Mouse (Mus musculus) midbrain, embryonic 16.5 days (tissue): Measurements from ENCODE around the gene Tbx10. TPM values are rescaled to one million over a fixed set of nuclear protein-coding genes. Genes with fewer than 3 reads are reported as not detected.

Experiments
- ATAC-seq: fragments of 200-750 bp; cut with Nextera tagmentation; 2 replicates; pipeline ENCODE4 v1.8.0; 2017; ENCODE audit warnings: moderate TSS enrichment
- H3K27ac ChIP-seq: fragments of 300-500 bp; sonication (generic); 2 replicates; pipeline ENCODE4 v1.5.1; 2014; ENCODE audit warnings: mild to moderate bottlenecking, low read length, mixed read lengths
- H3K27me3 ChIP-seq: fragments of 300-500 bp; sonication (generic); 2 replicates; pipeline ENCODE4 v1.6.1; 2014; ENCODE audit warnings: low read depth, low read length, mixed read lengths; ENCODE audit not compliant: control insufficient read depth, insufficient read depth
- H3K36me3 ChIP-seq: fragments of 300-500 bp; sonication (generic); 2 replicates; pipeline ENCODE4 v1.6.1; 2014; ENCODE audit warnings: mild to moderate bottlenecking, low read length, moderate library complexity, mixed read lengths; ENCODE audit not compliant: control insufficient read depth, insufficient read depth
- H3K4me1 ChIP-seq: fragments of 300-500 bp; sonication (generic); 2 replicates; pipeline ENCODE4 v1.6.1; 2014; ENCODE audit warnings: mild to moderate bottlenecking, low read length, mixed read lengths; ENCODE audit not compliant: control insufficient read depth, insufficient read depth
- H3K4me2 ChIP-seq: fragments of 300-500 bp; sonication (generic); 2 replicates; pipeline ENCODE4 v1.6.1; 2014; ENCODE audit warnings: mild to moderate bottlenecking, low read length, mixed read lengths
- H3K4me3 ChIP-seq: fragments of 300-500 bp; sonication (generic); 2 replicates; pipeline ENCODE4 v1.5.1; 2014; ENCODE audit warnings: low read depth, mild to moderate bottlenecking, low read length, moderate library complexity, mixed read lengths
- H3K9ac ChIP-seq: fragments of 300-500 bp; sonication (generic); 2 replicates; pipeline ENCODE4 v1.6.1; 2014; ENCODE audit warnings: low read depth, low read length, mixed read lengths
- H3K9me3 ChIP-seq: fragments of 300-500 bp; sonication (generic); replicated peaks from 2 replicates; pipeline ENCODE4 v1.6.1; 2014; ENCODE audit warnings: mild to moderate bottlenecking, low read length, mixed read lengths; ENCODE audit not compliant: control insufficient read depth, poor library complexity, severe bottlenecking
- WGBS: fragments of 180-500 bp; shearing (Covaris S2); extraction: QIAGEN DNeasy Blood & Tissue Kit; methylation state at CpG from one replicate; pipeline ENCODE4 v1.1.7; 2014; 5-methylcytosine and 5-hydroxymethylcytosine counted together
- polyA plus RNA-seq: library from polyadenylated mRNA; unstranded; fragments of >200 nt; fragmentation: Nextera tagmentation; extraction: Ambion mirVana; gene quantifications from 2 replicates; pipeline ENCODE4 v1.2.1, GENCODE M21; 2015

Gene Tbx10
- polyA plus RNA-seq, 1 experiment from 2014 or later = not detected

GRCm38 (mm10) chr19:3997231-3997630 lies 4.7 kb downstream of the Tbx10 start:
- no peak overlapping the region for H3K27ac ChIP-seq

GRCm38 (mm10) chr19:3998335-3998734 lies 5.8 kb downstream of the Tbx10 start:
- H3K27me3 ChIP-seq = no peaks in the 10 kb centered on the region
- no peak overlapping the region for H3K27ac ChIP-seq
- 75% methylated on average over 8 of the region's 8 CpGs for WGBS
- peaks cover 16% of the 10 kb centered on the region for H3K4me1 ChIP-seq
- no peaks in the 10 kb centered on the region for H3K36me3 ChIP-seq
- no peak for ATAC-seq
- no peaks in the 10 kb centered on the region for H3K9me3 ChIP-seq
- no peak overlapping the region for H3K4me3 ChIP-seq
- no peak overlapping the region for H3K9ac ChIP-seq
- H3K4me2 ChIP-seq = no peak overlapping the region

More at GRCm38 (mm10) chr19:3997231-3997630, 4.7 kb downstream of the Tbx10 start:
- H3K27me3 ChIP-seq = no peaks in the 10 kb centered on the region
- H3K4me3 ChIP-seq = no peak overlapping the region
- H3K36me3 ChIP-seq = no peaks in the 10 kb centered on the region
- no peak for ATAC-seq
- no peak overlapping the region for H3K4me2 ChIP-seq
- no peaks in the 10 kb centered on the region for H3K9me3 ChIP-seq
- no peak overlapping the region for H3K9ac ChIP-seq
- WGBS = 66% methylated on average over 8 of the region's 8 CpGs
- H3K4me1 ChIP-seq = peaks cover 16% of the 10 kb centered on the region

DNA sequence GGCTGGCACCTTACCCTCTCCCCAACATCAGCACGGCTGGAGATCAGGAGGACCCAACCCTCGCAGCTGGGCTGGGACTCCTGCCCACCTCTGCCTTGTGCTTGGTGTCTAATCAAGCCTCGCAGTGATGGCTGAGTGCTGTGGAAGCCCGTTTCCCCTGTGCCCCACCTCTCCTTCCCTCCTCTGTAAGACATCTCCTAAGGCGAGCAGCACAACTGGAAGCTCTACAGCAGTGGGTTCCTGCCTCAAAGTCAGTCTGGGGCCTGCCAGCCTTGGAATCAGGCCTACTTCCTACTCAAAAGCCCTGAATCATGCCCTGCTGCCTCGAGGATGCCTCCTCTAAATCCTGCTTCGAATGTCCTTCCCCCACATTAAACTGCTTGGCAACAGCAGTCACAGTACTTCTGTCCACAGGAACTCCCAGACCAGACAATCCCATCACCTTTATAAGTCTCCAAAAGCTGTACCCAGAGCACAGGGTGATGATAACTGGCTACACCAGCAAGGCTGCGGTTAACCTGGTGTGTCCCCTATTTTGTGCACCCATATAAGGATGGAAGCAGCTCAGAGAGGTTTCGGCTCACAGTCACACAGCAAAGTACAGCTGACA lies 6.7 kb downstream of the Tbx10 start:
- Histone ChIP-seq H3K36me3 (no peaks in the 10 kb centered on the region), H3K4me1 (peaks cover 16% of the 10 kb centered on the region), H3K9me3 (no peaks in the 10 kb centered on the region), H3K4me2 (peak overlapping the region; percentile 91), H3K27me3 (no peaks in the 10 kb centered on the region), H3K27ac (no peak overlapping the region), H3K4me3 (peak overlapping the region; percentile 81), H3K9ac (no peak overlapping the region)
- no peak for ATAC-seq
- 84% methylated on average over 9 of the region's 9 CpGs for WGBS

DNA sequence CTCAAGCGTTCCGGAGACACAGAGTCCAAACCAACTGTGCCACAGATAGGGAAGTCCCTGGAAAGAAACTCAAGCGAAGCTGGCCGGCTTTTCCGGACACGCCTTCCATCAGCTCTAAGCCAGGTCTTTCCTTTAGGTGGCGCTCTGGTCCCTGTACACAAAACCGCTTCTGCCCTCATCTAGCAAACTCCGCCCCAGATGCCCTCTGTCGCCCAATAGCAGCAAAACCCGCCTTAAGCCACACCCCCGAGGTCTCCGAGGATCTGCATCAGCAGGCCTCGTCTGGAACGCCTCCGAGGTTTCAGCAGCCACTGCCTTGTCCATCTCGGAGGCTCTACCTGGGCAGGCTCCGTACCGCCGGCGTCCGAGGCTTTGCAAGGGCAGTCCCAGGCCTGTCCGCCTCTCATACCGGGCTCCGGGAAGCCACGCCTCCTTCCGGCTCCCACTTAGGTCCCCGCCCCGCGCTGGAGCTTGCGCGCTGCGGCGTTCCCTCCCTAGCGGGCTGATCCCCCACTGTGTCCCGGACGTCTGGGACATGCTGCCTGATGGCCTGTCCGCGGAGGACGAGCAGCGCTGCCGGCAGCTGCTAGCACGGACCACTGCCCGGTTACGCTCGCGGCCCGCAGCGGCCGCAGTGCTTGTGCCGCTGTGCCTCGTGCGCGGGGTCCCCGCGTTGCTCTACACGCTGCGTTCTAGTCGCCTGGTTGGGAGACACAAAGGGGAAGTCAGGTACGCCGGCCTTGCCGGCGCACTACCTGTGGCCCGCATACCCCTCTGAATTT lies 7.8 kb downstream of the Tbx10 start, which contains the start of the genes Nudt8 and Gm49405:
Gene Nudt8 (plus strand): TSS at position 462 of the 782 bp plus-strand sequence.
Gene Gm49405 (plus strand): TSS at position 508 of the 782 bp plus-strand sequence.
- H3K9me3 ChIP-seq = no peaks in the 10 kb centered on the region
- peak; percentile 92 for ATAC-seq
- H3K9ac ChIP-seq = peak within 1 kb of the TSS; percentile 93
- peak within 1 kb of the TSS; percentile 91 for H3K4me2 ChIP-seq
- H3K27me3 ChIP-seq = no peaks in the 10 kb centered on the region
- peaks cover 16% of the 10 kb centered on the region for H3K4me1 ChIP-seq
- under 1% methylated on average over 64 of the region's 64 CpGs for WGBS
- peaks cover 2% of the 10 kb centered on the region; the same call in 1 of the 2 replicates for H3K36me3 ChIP-seq
- H3K27ac ChIP-seq = peak within 1 kb of the TSS; percentile 97
- peak within 1 kb of the TSS; percentile 81 for H3K4me3 ChIP-seq

DNA sequence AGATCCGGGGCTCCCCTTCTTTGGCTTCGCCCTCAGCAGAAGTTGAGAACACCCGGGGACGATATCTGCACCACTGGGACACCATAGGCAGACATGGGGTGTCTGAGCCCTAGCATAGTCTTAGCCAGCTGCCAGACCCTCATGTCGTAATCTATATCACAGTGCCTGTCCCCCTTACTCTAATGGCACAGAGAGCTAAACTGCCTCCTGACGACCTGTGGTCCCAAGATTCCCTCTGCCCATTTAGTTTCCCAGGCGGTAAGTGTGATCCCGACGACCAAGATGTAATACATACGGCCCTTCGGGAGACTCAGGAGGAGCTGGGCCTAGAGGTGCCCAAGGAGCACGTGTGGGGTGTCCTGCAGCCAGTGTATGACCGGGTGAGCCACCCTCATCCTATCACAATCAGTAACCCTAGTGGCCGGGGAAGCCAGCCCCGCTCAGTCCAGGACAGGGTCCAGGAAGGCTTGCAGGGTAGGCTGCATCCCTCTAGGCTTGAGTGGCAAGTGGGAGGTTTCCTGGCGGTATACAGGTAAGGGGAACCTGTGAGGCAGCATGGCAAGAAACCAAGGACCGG lies 8.5 kb downstream of the Tbx10 start:
- Histone ChIP-seq H3K9me3 (no peaks in the 10 kb centered on the region), H3K9ac (peak overlapping the region; percentile 93), H3K27ac (peak overlapping the region; percentile 97), H3K4me2 (peak overlapping the region; percentile 91), H3K27me3 (no peaks in the 10 kb centered on the region), H3K4me1 (peaks cover 16% of the 10 kb centered on the region), H3K36me3 (peaks cover 4% of the 10 kb centered on the region; the same call in 1 of the 2 replicates), H3K4me3 (peak overlapping the region; percentile 81)
- WGBS = 14% methylated on average over 17 of the region's 17 CpGs
- ATAC-seq = peak; percentile 18; the same call in 1 of the 2 replicates

- no peaks in the 10 kb centered on the region for H3K9me3 ChIP-seq
- H3K4me1 ChIP-seq = peaks cover 16% of the 10 kb centered on the region
- H3K4me2 ChIP-seq = peak overlapping the region; percentile 91
- WGBS = 94% methylated on average over 5 of the region's 5 CpGs
- H3K4me3 ChIP-seq = no peak overlapping the region
- H3K9ac ChIP-seq = peak overlapping the region; percentile 93; the same call in 1 of the 2 replicates
- H3K27ac ChIP-seq = no peak overlapping the region
- peaks cover 4% of the 10 kb centered on the region; the same call in 1 of the 2 replicates for H3K36me3 ChIP-seq
- H3K27me3 ChIP-seq = no peaks in the 10 kb centered on the region
- no peak for ATAC-seq
Observed at GRCm38 (mm10) chr19:4001752-4002151, 9.2 kb downstream of the Tbx10 start.

- H3K4me2 ChIP-seq = no peak within 1 kb of the TSS
- ATAC-seq = no peak
- WGBS = 94% methylated on average over 1 of the region's 1 CpGs
Observed at GRCm38 (mm10) chr19:4003112-4003511, 10.6 kb downstream of the Tbx10 start, which contains the start of gene Doc2g. Gene Doc2g, plus strand, starts transcription at chr19:4003313.

GRCm38 (mm10) chr19:4003641-4004040 lies 11.1 kb downstream of the Tbx10 start:
- Histone ChIP-seq H3K9me3 (no peaks in the 10 kb centered on the region), H3K4me1 (peaks cover 16% of the 10 kb centered on the region), H3K27me3 (no peaks in the 10 kb centered on the region), H3K36me3 (peaks cover 21% of the 10 kb centered on the region), H3K4me2 (no peak overlapping the region), H3K27ac (no peak overlapping the region), H3K4me3 (no peak overlapping the region), H3K9ac (no peak overlapping the region)
- no peak for ATAC-seq
- WGBS = 84% methylated on average over 12 of the region's 12 CpGs

More at GRCm38 (mm10) chr19:4003112-4003511, 10.6 kb downstream of the Tbx10 start, which contains the start of gene Doc2g:
- H3K27ac ChIP-seq = no peak within 1 kb of the TSS
- no peak within 1 kb of the TSS for H3K9ac ChIP-seq
- H3K4me3 ChIP-seq = no peak within 1 kb of the TSS
- peaks cover 16% of the 10 kb centered on the region for H3K4me1 ChIP-seq
- no peaks in the 10 kb centered on the region for H3K27me3 ChIP-seq
- H3K9me3 ChIP-seq = no peaks in the 10 kb centered on the region
- peaks cover 16% of the 10 kb centered on the region for H3K36me3 ChIP-seq
